Mouse (Mus musculus): ENCODE results near the gene Spata13.

DNA sequence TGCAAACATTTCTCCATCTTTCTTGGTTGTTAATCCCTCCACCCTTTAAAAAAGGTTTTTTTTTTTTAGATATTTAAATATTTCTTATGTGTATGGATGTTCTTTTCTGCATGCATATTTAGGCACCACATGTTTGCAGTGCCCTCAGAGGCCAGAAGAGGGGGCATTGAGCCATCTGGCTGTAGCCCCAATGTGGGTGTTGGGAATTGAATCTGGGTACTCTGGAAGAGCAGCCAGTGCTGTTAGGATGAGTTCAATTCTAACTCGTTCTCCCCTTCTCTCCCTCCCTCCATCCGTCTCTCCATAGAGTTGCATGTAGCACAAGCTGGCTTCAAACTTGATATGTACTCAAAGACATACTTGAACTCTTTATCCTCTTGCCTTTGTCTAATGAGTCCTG, 139.7 kb downstream of the Spata13 start:
- TF ChIP-seq GATA1 (IDR thresholded peaks at IDR 0.05; ENCODE audit: low read length): no peak
- no peak for TF ChIP-seq TAL1 (IDR thresholded peaks at IDR 0.05; ENCODE audit: low read length)

Measured in erythroblast, embryonic 14.5 days (primary cell).